Mouse (Mus musculus): ENCODE measurements around the gene Anxa3.

Gene Anxa3

DNA sequence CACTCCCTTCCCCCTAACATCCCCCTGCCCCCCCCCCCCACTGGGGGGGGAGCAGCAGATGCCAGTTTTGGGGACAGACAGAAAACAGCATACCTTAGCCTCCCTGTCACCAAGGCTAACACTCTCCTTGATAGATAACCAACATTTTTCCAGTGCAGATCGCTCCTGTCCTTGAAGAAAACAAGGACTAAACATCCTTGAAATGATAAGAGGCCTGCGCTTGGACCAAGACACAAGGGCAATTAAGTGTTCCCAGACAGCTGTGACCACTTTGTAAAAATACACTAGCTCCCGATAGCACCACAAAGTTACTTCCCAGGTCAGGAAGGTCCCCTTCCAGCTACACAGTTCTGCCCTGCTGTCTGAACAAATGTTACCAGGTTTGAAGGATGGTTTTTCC, 55.2 kb downstream of the Anxa3 start:
- DNase-seq (ENCODE audit: low spot score): no peak

DNA sequence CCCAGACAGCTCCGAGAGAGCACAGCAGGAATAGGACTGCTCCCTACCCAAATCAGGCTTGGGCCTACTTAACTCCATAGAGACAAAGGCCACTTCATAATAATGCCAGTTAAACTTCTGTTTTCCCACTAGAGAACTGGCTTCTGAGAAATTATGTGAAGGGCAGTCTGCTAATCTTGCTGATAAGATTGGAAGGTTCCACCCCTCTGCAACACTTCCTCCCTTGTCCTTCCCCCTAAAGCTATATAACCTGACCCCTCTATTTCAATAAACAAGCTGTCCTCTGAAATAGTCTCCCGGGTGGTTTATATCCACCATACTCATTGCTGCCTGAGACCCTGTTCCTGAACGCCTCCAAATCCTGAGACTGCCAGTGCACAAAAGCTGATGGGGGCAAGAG, 56.1 kb downstream of the Anxa3 start:
- no peak for DNase-seq (ENCODE audit: low spot score)

DNA sequence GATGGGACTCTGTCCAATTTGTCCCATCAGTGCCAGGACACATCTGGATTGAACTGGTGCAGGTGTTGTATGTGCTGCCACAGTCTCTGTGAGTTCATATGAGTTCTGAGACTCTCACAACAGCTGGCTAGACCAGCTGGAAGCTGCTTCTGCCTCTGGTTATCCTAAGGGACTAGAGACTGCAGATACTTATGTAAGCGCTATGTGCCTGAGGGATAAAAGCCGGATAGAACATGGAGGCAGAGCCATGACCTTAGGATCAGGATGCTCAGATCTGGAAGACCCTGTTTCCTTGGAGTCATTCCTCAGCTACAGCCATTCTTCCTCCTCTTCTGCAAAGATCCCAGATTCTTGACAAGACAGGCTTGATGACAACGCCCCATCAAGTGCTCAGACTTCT, 60.3 kb downstream of the Anxa3 start:
- no peak for DNase-seq (ENCODE audit: low spot score)

DNA sequence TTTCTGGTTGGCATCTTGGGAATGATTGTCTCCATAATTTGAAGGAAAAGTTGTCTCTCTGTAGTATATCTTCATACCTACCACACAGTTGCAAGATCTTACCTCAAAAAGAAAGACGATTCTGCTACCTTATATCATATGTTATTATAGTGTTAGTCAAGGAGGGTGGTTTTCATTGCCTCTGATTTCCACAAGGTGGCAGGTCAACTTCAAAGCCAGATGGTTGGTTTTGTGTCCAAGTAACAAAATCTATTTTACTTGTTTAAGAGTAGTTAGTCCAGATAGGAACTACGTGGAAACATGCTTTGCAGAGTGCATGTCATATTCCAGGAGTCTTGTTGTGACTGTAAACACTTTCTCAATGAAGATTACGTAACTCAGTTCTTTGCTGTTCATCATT, 61.2 kb downstream of the Anxa3 start:
- DNase-seq (ENCODE audit: low spot score): no peak

DNA sequence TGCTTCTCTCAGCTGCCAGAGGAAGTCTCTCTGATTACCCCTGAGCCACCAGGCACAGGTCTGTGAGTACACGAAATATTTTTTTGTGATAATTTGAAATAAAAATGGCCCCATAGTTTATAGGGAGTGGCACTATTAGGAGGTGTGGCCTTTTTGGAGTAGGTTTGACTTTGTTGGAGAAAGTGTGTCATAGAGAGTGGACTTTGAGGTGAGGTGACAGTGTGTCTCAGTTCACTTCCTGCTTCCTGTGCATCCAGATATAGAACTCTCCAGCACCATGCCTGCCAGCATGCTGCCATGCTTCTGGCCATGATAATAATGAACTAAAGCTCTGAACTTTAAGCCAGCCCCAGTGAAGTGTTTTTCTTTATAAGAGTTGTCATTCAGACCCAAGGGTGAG, 66.8 kb downstream of the Anxa3 start:
- no peak for DNase-seq (ENCODE audit: low spot score)

DNA sequence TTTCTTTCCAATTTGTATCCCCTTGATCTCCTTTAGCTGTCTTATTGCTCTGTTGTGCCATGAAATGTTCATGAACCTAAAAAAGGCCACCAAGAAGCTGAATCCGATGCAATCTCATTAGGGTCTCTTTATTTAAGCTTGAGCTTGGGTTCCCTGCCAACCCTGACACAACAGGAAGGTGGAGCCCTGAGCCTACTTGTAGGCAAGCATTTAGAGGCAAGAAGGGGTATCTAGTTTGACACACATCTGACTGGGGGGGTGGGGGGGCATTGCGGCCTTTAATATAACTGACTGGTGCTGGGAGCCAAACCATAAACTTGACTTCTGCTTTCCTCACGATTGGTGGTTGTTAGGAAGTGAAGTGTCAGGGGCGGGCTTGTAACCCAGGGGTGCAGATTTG, 74.0 kb downstream of the Anxa3 start:
- DNase-seq (ENCODE audit: low spot score): no peak

DNA sequence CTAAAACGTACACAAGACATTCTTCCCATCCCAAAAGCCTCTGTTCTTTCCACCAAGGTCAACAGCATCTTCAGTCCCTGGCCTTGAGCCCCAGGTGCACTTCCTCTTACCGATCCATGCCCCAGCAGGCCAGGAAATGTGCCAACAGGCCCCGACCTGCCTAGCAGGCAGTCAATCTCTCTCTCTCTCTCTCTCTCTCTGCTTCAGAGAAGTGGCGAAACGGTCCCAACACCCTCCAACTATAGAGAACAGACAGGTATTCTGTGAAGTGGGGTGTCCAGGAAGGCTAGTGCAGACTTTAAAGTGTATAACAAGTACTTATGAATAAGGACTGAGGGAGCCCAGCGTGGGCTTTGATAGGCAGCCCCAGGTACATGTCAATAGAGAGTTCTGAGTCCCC, 75.8 kb downstream of the Anxa3 start:
- no peak for DNase-seq (ENCODE audit: low spot score)

DNA sequence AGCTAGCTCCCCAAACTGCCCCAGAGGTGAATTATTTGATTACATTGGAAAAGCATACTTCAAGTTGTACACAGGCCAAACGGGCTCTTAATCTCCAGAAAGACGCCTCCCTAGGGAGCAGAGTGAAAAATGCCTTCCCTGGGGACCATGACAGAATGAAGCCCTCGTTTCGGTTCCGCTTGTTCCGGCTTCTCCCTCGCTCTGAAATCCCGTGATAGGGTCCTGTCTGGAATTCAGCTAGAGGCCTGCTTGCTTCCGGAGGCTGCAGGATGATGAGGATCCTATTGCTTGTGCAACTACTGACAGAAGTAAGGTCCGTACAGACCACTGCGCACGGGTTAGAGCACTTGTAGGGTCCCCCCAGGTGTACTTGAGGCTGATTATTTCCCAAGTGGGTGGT, 77.9 kb downstream of the Anxa3 start:
- DNase-seq (ENCODE audit: low spot score): no peak

DNA sequence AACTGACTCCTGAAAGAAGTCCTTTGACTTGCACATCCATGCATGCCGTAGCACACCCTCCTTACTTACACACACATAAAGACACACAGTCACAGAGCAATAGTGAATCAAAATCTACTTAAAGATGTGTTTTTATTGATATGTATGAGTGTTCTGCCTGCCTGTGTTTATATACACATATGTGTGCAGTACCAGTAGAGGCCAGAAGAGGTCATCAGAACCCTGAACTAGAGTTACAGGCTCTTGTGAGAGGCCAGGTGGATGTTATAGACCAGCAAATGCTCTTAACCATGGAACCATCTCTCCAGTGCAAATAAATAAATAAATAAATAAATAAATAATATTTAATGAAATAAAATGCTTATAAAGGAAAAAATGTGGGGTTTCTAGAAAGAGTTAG, 85.0 kb downstream of the Anxa3 start:
- no peak for DNase-seq (ENCODE audit: low spot score)

DNA sequence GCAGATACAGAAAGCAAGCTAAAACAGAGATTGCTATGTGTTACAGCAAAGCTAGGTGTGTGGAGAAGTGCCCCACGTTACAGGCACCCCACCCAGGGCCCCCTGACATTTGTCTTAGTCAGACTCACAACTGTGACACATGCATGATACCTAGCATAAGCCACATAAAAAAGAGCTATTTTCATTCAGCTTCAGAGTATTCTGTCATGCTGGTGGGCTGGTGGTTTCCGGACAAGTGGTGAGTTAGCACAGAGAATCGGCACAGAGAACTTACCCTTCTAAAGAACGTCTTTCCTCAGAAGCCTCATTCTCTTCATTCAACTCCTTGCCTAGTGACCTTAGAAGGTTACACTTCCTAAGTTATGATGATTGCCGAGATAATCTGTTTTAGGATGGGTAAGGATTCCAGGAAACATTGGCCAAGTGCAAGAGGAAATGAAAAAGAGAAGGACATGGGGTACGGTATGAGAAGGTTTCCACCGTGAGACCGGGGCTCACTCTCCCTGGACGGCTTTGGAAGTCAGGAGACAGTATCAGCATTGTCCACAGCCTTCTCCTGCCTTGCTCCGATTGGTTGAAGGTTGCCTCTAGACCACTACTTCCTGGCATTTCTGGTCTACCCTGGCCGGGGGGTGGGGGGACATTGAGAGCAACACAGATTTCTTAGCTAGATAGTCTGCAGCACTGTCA, 85.9 kb downstream of the Anxa3 start:
- no peak for DNase-seq (ENCODE audit: low spot score)

DNA sequence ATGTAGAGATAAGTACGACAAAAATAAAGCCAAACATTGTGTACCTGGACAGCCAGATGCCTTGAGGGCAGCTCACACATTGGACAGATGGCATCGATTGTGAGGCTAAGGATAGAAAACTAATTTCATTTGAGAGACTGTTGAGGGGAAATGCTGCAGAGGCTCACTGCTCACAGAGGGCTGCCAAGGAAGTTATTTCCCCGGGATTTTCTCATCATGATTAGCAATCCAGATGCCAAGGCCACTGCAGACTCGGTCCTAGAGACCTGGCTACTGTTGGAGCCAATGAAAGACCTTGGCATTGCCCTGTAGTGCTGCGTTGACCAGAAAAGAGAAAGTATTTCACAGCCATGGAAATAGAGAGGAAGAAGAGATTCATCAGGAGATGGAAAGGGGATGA, 87.1 kb downstream of the Anxa3 start:
- no peak for DNase-seq (ENCODE audit: low spot score)

DNA sequence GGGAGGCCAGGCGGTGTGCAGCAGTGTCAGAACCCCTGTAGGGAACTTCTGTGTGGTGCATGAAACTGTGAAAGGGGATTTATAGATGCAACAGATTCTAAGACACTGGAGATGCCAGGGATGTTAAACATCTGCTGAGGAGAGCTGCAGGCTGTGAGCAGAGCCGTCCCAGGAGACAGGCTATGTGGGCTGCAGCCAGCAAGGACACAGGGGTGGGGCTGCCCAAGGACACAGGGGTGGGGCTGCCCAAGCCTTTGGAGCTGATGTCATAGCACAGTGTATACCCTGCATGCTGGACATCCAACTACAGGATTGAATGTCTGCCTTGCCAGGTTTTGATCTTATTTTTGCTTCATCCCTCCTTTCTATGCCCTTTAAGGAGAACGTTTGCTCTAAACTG, 88.0 kb downstream of the Anxa3 start:
- no peak for DNase-seq (ENCODE audit: low spot score)

DNA sequence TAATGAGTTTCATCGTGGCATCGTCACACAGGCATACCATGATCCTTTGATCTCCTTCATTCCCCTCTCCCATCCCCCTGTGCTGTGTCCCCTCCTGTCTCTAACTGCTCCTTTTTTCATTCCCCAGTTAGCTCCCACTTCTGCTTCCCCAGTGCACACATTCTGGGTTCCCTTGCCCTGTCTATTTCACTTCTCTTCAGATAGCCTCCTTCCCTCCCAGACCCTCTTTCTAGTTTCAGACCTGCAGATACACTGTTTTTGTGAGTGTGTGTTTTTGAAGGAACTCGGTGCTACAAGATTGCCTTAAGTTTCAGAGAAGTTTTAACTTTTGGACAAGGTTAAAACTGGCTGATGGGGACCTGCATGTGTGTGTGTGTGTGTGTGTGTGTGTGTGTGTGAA, 88.5 kb downstream of the Anxa3 start:
- no peak for DNase-seq (ENCODE audit: low spot score)

DNA sequence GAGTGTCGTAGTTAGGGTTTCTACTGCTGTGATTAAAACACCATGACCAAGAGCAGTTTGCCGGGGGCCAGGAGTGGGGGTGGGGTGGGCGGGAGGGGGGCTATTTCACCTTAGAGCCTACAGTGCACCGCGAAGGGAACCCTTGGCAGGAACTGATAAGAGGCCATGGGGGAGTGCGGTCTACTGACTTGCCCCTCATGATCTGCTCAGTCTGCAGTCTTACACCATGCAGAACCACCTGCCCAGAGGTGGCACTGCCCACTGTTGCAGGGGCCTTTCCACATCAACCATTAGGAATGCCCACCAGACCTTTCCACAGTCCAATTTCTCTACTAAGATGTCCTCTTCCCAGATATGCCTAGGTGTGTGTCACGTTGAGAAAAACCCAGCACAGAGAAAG, 92.1 kb downstream of the Anxa3 start:
- DNase-seq (ENCODE audit: low spot score): no peak

DNA sequence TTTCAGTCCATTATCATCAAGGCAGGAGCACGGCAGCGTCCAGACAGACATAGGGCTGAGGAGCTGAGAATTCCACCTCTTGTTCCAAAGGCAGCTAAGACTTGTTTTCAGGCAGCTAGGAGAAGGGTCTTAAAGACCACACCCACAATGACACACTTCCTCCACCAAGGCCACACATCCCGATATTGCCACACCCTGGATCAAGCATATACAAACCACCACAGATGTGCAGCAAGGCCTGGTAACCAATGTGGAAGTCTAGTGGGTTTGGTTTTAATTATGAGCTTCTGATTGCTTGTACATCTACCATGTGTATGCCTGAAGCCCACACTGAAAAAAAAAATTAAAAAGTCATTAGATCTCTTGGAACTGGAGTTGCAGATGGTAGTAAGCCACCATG, 95.3 kb downstream of the Anxa3 start:
- DNase-seq (ENCODE audit: low spot score): no peak

DNA sequence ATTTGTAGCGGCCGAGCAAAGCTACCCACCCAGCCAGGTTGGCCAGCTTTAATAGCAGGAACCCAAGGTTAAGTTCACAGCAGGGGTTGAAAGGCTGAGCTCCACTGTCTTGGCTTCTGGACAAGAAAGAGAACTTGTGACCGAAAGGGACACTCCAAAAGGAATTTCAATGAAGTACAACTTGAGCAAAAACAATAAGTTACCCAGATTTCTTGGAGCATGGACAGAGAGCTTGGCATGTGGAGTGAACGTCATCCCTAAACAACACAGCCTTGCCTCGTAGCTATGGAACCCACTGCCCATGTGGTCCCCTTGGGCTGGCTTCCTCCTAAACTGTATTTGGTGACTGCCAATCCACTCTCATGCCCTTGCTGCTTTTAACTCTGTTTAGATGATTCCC, 97.2 kb downstream of the Anxa3 start:
- DNase-seq (ENCODE audit: low spot score): no peak

All from MN1 (cell line).